Mouse (Mus musculus): ENCODE results near the gene Tsc1. TPM values are rescaled to one million over a fixed set of nuclear protein-coding genes. Genes with fewer than 3 reads are reported as not detected.
A peak's percentile ranks its signal among the peaks of the same experiment; 100 is the strongest.

The Tsc1 gene
- total and polyA plus RNA-seq, 3 experiments: 8.0 to 16.4 TPM; not detected in 1

DNA sequence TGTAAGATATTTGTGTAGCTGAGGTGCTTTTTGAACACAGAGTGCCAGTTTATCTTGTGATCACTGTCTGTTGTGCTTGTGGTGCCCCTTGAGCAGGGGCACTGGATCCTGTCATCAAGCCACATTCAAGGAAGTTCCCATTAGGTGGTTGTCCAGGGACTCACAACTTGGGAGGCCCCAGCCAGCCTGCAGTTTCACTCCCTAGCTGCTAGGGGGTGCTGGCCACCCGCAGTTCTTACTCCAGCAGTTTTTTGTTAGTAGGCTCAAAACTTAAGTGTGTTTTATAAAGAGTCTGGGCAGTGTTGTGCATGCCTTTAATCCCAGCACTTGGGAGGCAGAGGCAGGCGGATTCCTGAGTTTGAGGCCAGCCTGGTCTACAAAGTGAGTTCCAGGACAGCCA, 13.3 kb downstream of the Tsc1 start:
- H3K9ac ChIP-seq (ENCODE audit: control insufficient read depth, low read depth, low read length, poor library complexity, severe bottlenecking): no peak overlapping the region
- peak; percentile 75 for DNase-seq (ENCODE audit: low read depth, low spot score)
- no peaks in the 10 kb centered on the region; a peak in 2 of 4 replicates for H3K36me3 ChIP-seq (ENCODE audit: control insufficient read depth in 1 of 2, insufficient read depth in 2 of 2, low read length in 2 of 2)
- no peaks in the 10 kb centered on the region for H3K4me1 ChIP-seq (ENCODE audit: control insufficient read depth in 1 of 2, insufficient read depth in 2 of 2, low read length in 2 of 2)
- no peak overlapping the region for H3K27ac ChIP-seq (ENCODE audit: control insufficient read depth, low read depth, low read length)
- H3K9me3 ChIP-seq (replicated peaks; ENCODE audit: insufficient read depth, low read length): no peaks in the 10 kb centered on the region
- peaks cover 6% of the 10 kb centered on the region; the same call in 1 of the 2 replicates for H3K79me2 ChIP-seq (ENCODE audit: control insufficient read depth, insufficient read depth, low read length, poor library complexity)
- H3K4me3 ChIP-seq (ENCODE audit: control insufficient read depth in 1 of 2, insufficient read depth in 1 of 2, low read depth in 2 of 2, low read length in 2 of 2): no peak overlapping the region
- no peaks in the 10 kb centered on the region for H3K27me3 ChIP-seq (ENCODE audit: control insufficient read depth in 1 of 2, insufficient read depth in 2 of 2, low read length in 2 of 2)
- TF ChIP-seq GATA1 (IDR thresholded peaks at IDR 0.05; ENCODE audit: low read depth, low read length): no peak
- TF ChIP-seq SIN3A (IDR thresholded peaks at IDR 0.05; ENCODE audit: low read length): no peak
- 0 out of 2 replicates have a peak, but pooled peaks have one; percentile 14 for TF ChIP-seq ZNF384 (IDR thresholded peaks at IDR 0.05; ENCODE audit: low read depth, low read length)
- TF ChIP-seq ZC3H11A (IDR thresholded peaks at IDR 0.05; ENCODE audit: low read depth, low read length): peak; percentile 24; the same call in 1 of the 2 replicates
- peak; percentile 64 for TF ChIP-seq RAD21 (IDR thresholded peaks at IDR 0.05; ENCODE audit: low read depth, low read length)
- no peak for TF ChIP-seq NRF1 (IDR thresholded peaks at IDR 0.05; ENCODE audit: insufficient read depth, low read depth, low read length, poor library complexity, severe bottlenecking)
- TF ChIP-seq MYC (IDR thresholded peaks at IDR 0.05; ENCODE audit: low read depth, low read length): no peak
- TF ChIP-seq CTCF (IDR thresholded peaks at IDR 0.05 in 2 of 3, conservative IDR thresholded peaks at IDR 0.05 in 1 of 3; ENCODE audit: control insufficient read depth in 1 of 3, insufficient read depth in 1 of 3, low read depth in 2 of 3, low read length in 3 of 3, poor library complexity in 1 of 3, severe bottlenecking in 1 of 3): peak; percentile 75 to 78 (median 75)
- peak; percentile 47 for TF ChIP-seq SMC3 (IDR thresholded peaks at IDR 0.05; ENCODE audit: low read depth, low read length)

- DNase-seq (ENCODE audit: low read depth, low spot score): no peak
- Histone ChIP-seq H3K27ac (ENCODE audit: control insufficient read depth, low read depth, low read length) (no peak overlapping the region), H3K36me3 (ENCODE audit: control insufficient read depth in 1 of 2, insufficient read depth in 2 of 2, low read length in 2 of 2) (peaks cover 0 to 3% of the 10 kb centered on the region in 2 experiments; a peak in 1 of 4 replicates), H3K4me1 (ENCODE audit: control insufficient read depth in 1 of 2, insufficient read depth in 2 of 2, low read length in 2 of 2) (no peaks in the 10 kb centered on the region), H3K9me3 (replicated peaks; ENCODE audit: insufficient read depth, low read length) (no peaks in the 10 kb centered on the region), H3K4me3 (ENCODE audit: control insufficient read depth in 1 of 2, insufficient read depth in 1 of 2, low read depth in 2 of 2, low read length in 2 of 2) (no peak overlapping the region), H3K79me2 (ENCODE audit: control insufficient read depth, insufficient read depth, low read length, poor library complexity) (peaks cover 2% of the 10 kb centered on the region; the same call in 1 of the 2 replicates), H3K27me3 (ENCODE audit: control insufficient read depth in 1 of 2, insufficient read depth in 2 of 2, low read length in 2 of 2) (no peaks in the 10 kb centered on the region), H3K9ac (ENCODE audit: control insufficient read depth, low read depth, low read length, poor library complexity, severe bottlenecking) (no peak overlapping the region)
- TF ChIP-seq MAZ (IDR thresholded peaks at IDR 0.05; ENCODE audit: low read depth, low read length) (no peak), ETS1 (IDR thresholded peaks at IDR 0.05; ENCODE audit: low read depth, low read length) (no peak), SMC3 (IDR thresholded peaks at IDR 0.05; ENCODE audit: low read depth, low read length) (no peak), RCOR1 (IDR thresholded peaks at IDR 0.05; ENCODE audit: low read depth, low read length) (no peak), USF2 (IDR thresholded peaks at IDR 0.05; ENCODE audit: borderline replicate concordance in 1 of 2, insufficient read depth in 1 of 2, low read depth in 1 of 2, low read length in 2 of 2) (no peak), POLR2AphosphoS2 (IDR thresholded peaks at IDR 0.05; ENCODE audit: low read length) (no peak), UBTF (IDR thresholded peaks at IDR 0.05; ENCODE audit: borderline replicate concordance, insufficient read depth, low read depth, low read length) (no peak), MAX (IDR thresholded peaks at IDR 0.05; ENCODE audit: low read length) (no peak), KAT2A (conservative IDR thresholded peaks at IDR 0.05; ENCODE audit: low read depth, low read length) (no peak), HCFC1 (IDR thresholded peaks at IDR 0.05; ENCODE audit: low read depth, low read length) (no peak), SIN3A (IDR thresholded peaks at IDR 0.05; ENCODE audit: low read length) (no peak), EP300 (IDR thresholded peaks at IDR 0.05; ENCODE audit: low read depth in 1 of 2, low read length in 2 of 2) (no peak), E2F4 (IDR thresholded peaks at IDR 0.05; ENCODE audit: borderline replicate concordance, low read depth, low read length) (no peak), JUND (IDR thresholded peaks at IDR 0.05; ENCODE audit: low read depth, low read length) (no peak), MAFK (IDR thresholded peaks at IDR 0.05; ENCODE audit: borderline replicate concordance, low read depth, low read length) (no peak), CTCF (IDR thresholded peaks at IDR 0.05 in 2 of 3, conservative IDR thresholded peaks at IDR 0.05 in 1 of 3; ENCODE audit: control insufficient read depth in 1 of 3, insufficient read depth in 1 of 3, low read depth in 2 of 3, low read length in 3 of 3, poor library complexity in 1 of 3, severe bottlenecking in 1 of 3) (no peak), NELFE (IDR thresholded peaks at IDR 0.05; ENCODE audit: low read depth, low read length) (no peak), CHD2 (IDR thresholded peaks at IDR 0.05; ENCODE audit: low read length) (no peak), NRF1 (IDR thresholded peaks at IDR 0.05; ENCODE audit: insufficient read depth, low read depth, low read length, poor library complexity, severe bottlenecking) (no peak)
These were observed 15.2 kb downstream of the Tsc1 start for GRCm38 (mm10) chr2:28656216-28656615.

Measured in MEL (cell line).